Comparison of ENCODE assay signal across 21 mouse cellular contexts in the genomic region with DNA sequence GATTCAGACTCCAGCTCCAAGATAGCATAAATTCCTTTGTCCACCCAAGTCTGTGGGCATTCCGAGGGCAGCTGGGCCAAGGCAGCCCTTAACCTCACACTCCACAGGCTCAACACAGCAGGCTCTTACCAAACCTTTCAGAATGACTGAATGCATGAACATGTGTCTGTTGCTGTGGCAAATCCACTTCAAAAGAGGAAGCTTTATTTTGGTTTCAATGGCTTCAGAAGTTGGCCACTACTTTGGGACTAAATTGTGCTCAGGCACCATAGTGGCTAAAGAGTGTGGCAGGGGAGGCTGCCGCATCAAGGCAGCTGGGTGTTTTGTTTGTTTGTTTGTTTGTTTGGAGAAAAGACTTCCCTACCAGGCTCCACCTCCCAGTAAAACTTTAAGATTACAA. TPM values are rescaled to one million over a fixed set of nuclear protein-coding genes. Genes with fewer than 3 reads are reported as not detected.
DNase-seq lines count a peak whose midpoint lies in the region; ATAC-seq lines count a peak whose summit lies in the region.
"Had no signal": no experiment of that assay in that cellular context is flagged by ENCODE, and none has a peak within 500 bp of the region (broad histone marks: within the 10 kb centered on the region; RNA-seq: fewer than 3 reads in every experiment).

No protein-coding gene starts in this region.

- H3K36me3 ChIP-seq in splenic B cell, adult 2 months (ENCODE audit: control insufficient read depth, insufficient read depth, low read length, poor library complexity, severe bottlenecking), result no peaks in the 10 kb centered on the region
- H3K36me3 ChIP-seq: forebrain, embryonic 15.5 days; G1E had no signal

- 0 out of 2 replicates have a peak, but pooled peaks have one; percentile 22 for ATAC-seq in common myeloid progenitor, adult 5-6 weeks (replicated peaks; ENCODE audit: low read depth, poor library complexity, severe bottlenecking)
- ATAC-seq: activated CD4-positive, CD25-positive, alpha-beta regulatory T cell, adult 4 months; forebrain, embryonic 13.5 days; forebrain, embryonic 15.5 days; forebrain, postnatal 0 days; Patski had no signal

- peak; percentile 62 for DNase-seq in A20 (ENCODE audit: low read depth, low spot score)
- peak; percentile 39 for DNase-seq in splenic B cell, adult 2 months (ENCODE audit: low read depth, low spot score)
- no peak for DNase-seq in adrenal gland, adult 18-20 months (ENCODE audit: low spot score in 2 of 2)
- no peak for DNase-seq in layer of hippocampus, postnatal 25 days (ENCODE audit: extremely low spot score in 1 of 2, low spot score in 1 of 2)
- DNase-seq: adrenal gland, adult 2 months; adrenal gland, postnatal 10 days; adrenal gland, postnatal 25 days; cerebellum, adult 11 months; cerebellum, adult 18-20 months; cerebellum, adult 8-10 months; cerebellum, adult 9-11 months; cerebellum, postnatal 14 days; cerebellum, postnatal 36 days; forebrain, postnatal 0 days had no signal

- no peaks in the 10 kb centered on the region for H3K27me3 ChIP-seq in splenic B cell, adult 2 months (ENCODE audit: control insufficient read depth, insufficient read depth, low read length, poor library complexity, severe bottlenecking)
- H3K27me3 ChIP-seq: embryonic facial prominence, embryonic 12.5 days; forebrain, embryonic 13.5 days; forebrain, embryonic 15.5 days; Patski had no signal

RNA-seq across cellular contexts. Expression of a gene that starts 26.8 kb away (rescaled TPM):
- 8.2 and 11.6 TPM in 2 replicates for total RNA-seq in common myeloid progenitor, adult 5-6 weeks (2017)
- 10 to 100 TPM; 24.5 to 25.2 TPM for total RNA-seq in adrenal gland, adult 18-20 months (2021)
- 10 to 100 TPM; 12.5 to 12.8 TPM for total RNA-seq in layer of hippocampus, postnatal 25 days (2021)

RNA-seq across cellular contexts. Expression of a gene that starts 42.0 kb away (rescaled TPM):
- 0.05 and 0.15 TPM in 2 replicates for total RNA-seq in common myeloid progenitor, adult 5-6 weeks (2017)
- total RNA-seq in adrenal gland, adult 18-20 months (2021), result 1 to 10 TPM; 6.5 to 8.2 TPM
- 10 to 100 TPM; 24.5 to 25.4 TPM for total RNA-seq in layer of hippocampus, postnatal 25 days (2021)

Comparison
In these comparisons a context has a peak if more than half of its experiments do, and no peak if none do; other contexts are left out.
1. DNase-seq: peak in A20 (single experiment) and splenic B cell, adult 2 months (single experiment); none in adrenal gland, adult 18-20 months (0 of 2) and layer of hippocampus, postnatal 25 days (0 of 2).